Mouse (Mus musculus): ENCODE results near the gene Smoc1.

Smoc1 gene

DNA sequence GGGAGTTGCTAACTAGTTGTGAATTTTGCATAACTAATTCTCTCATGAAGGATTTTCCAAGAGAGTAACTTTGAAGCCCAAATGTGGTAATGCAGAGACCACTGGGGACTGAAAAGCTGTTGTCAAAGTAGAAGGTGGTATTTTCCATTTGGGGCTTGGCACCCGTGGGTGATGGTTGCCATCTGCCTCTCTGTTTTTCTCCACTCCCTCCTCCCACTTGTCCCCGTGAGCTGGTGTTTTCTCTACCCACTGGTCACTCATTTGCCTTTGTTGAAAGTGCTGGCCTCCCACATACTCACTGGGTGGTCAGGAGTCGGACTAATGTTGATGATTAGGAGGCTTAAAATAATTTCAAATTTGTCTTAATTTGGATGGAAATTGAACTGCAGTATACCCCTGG lies 104.1 kb downstream of the Smoc1 start:
- DNase-seq (ENCODE audit: low read depth, low spot score) = no peak

DNA sequence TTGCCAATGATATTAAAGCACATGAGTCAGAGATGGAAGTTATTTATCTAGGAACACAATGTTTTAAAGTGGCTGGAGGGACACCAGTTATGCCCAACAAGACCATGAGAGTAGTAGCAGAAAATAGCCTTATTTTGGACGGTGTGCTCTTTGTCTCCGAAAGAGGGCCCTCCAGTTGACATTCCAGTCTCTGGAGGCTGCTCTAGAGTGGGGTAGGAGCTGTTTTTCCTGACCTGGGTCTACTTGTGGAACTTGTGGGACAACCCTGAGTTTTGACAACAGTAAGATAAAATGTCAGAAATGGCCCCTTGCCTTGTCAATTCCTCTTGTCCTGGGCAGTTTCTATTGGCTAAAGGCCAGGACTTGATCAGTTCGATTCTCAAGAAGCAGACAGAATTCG lies 104.5 kb downstream of the Smoc1 start:
- DNase-seq (ENCODE audit: low read depth, low spot score) = no peak

DNA sequence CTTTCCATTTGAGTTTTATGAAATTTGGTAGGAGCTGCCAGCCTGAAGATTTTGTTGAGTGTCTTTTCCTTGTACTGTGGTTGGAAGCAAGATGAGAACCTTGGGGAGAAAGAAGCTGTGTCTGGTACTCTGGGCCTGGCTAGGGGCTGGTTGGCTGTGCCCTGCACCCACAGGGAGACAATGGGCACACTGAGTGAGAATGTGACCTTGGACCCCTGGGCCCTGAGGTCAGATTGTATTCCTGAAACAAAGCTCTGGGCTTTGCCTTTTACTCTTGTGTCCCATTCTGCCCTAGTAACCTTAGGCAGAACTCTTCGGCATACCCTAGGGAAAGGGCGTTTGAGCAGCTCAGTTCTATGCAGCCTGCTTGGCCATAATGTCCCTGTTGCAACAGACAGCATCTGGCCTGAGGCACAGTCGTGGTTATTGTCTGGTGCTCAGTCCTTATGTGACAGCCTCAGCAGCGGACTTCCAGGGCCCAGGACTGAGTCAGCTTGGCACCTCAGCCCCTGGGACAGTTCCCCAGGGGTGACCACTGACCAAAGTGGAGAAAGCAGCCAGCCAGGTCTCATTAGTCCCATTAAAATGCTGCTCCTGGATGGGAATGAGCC lies 106.6 kb downstream of the Smoc1 start:
- DNase-seq (ENCODE audit: low read depth, low spot score) = no peak

DNA sequence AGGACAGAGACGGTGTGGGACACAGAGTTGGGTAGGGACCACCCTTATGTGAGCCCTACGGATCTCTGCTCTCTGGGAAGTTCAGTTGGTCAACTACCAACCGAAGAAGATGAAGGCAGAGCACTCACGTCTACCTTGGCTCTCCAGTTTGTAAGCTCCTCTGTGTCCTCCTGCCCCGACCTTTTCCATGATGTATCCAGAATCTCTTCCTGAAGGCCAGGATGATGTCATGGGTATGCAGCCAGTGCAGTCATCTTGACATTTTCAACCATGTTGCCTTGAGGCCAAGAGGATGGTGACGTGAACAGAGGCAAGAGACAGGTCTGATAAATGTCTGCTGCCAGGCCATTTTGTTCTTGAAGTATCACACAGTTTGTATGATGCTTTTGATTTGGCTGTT lies 111.6 kb downstream of the Smoc1 start:
- no peak for DNase-seq (ENCODE audit: low read depth, low spot score)

DNA sequence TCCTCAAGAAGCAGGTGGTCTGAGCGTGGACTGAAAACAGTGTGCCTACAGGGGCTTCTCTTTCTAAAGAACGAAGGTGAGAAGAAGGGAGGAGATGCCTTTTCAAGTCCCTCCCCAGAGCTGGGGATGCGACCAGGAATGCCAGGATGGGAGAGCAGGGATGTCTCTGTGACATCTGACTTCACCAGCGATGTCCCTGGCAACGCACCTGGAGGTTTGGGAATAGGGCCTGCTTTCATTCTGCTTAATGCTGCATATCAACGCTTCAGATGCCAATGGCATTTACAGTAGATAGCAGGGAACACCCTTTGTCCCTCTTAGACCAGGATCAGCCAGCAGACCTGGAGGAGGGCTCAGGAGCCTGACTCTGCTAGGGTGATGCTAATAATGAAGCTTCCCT lies 112.9 kb downstream of the Smoc1 start:
- no peak for DNase-seq (ENCODE audit: low read depth, low spot score)

DNA sequence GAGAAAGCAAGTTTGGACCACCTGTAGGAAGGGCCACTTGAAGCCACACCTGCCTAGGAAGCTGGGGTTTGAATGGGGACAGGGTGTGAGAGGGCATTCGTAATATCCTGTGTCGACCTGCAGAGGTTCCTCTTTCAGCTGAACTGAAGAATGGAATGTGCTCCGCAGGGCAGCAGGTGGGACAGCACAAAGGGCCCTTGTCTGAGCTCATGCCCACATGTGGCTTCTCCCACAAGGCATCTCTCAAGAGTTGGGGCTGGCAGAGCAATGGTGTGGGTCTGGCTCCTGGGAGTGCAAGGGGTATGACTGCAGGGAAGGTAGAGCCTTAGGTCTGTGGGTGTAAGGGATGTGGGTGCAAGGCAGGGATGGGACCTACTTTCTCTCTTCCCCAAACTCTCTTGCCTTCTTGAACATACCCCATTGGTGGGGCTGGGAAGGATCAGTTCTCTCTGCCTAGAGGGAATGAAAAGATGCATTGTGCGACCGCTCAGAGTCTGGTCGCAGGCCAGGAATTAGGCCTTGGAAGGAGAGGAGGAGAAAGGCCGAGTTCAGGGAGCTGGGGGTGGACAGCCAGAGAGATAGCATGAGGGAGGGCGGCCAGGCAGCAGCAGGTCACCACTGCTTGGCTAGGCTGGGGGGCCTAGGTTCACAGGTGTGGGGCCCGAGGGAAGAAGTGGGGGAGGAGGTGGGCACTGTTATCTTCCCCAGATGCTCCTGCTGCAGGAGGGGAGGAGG lies 114.2 kb downstream of the Smoc1 start:
- DNase-seq (ENCODE audit: low read depth, low spot score) = no peak

DNA sequence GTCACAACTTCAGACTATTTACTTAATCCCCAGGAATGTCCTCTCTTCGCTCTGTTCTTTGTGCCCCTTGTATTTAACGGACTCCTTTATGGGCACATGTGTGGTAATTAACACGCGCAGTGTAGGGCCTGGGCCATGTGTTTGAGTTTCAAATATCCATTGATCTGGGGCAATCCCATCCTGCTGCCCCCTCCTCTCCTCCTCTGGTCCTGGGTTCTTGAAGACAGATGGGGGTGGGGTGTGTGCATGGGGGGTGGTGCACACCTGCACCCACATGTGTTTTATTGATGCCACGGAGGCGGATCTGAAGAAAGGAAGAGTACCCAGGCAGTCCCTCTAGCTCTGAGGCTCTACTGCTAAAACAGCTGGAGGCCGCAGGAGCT lies 114.7 kb downstream of the Smoc1 start:
- no peak for DNase-seq (ENCODE audit: low read depth, low spot score)

DNA sequence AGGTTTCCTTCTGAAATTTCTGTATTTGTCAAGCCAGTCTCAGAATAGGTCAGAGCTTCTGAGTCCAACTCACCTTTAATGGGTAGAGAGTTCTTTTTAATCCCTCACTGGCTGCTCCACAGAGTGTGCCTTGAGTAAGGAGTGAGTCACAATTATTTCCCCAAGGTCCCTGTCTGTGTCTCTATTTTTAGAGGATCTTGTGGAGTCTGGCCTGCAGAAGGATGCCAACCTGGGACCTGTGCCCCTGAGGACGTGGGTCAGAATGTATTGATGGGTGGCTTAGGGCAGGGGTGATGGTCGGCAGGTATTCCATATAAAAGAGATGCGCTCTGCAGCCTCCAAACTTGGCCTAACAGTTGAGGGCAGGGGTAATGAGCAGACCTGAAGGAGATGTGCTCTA lies 115.6 kb downstream of the Smoc1 start:
- no peak for DNase-seq (ENCODE audit: low read depth, low spot score)

DNA sequence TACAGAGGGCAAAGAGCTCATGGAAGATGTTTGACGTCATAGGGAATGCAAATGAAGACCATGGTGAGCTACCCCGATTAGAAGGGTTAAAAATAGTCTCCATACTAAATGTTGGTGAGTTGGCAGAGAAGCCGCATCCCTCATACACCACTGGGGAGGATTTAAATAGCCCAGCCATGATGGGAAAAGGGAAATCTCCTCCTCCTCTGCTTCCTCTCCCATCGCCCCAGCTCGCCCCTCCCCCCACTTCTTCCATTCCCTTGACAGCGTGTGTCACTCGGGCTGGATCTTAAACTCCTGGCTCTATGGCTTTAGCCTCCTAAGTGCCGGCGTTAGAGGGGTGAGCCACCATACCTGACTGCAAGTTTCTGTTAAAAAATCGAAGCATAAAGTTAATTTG lies 117.6 kb downstream of the Smoc1 start:
- DNase-seq (ENCODE audit: low read depth, low spot score) = no peak

DNA sequence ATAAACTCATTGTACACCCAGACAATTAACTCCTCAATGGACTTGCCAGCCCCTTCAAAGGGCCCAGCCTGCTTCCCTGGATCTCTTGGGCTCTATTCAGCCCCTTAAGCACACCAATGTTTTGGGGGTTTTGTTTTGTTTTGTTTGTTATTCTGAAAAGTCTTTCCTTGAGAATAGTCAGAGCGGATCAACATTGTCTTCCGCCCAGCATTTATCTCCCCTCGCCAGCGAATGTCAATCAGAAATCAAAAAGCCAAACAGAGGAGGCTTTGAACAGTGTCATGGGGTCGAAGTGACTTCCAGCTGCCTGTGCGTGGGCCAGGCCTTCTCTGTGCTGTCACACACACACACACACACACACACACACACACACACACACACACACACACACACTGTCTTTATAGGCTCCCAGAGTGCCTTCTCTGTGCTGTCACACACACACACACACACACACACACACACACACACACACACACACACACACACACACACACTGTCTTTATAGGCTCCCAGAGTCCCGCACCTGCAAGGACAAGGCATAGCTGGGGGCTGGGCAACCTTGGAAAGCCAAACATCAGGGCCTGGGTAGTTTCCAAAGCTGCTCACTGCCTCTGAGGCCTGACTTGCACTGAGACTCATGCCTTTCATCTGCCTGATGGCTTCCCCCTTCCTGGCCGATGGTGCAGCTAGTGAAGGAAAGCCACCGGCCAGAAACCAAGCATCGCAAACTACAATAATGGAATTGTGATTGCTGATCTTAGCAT lies 120.0 kb downstream of the Smoc1 start:
- DNase-seq (ENCODE audit: low read depth, low spot score) = no peak

DNA sequence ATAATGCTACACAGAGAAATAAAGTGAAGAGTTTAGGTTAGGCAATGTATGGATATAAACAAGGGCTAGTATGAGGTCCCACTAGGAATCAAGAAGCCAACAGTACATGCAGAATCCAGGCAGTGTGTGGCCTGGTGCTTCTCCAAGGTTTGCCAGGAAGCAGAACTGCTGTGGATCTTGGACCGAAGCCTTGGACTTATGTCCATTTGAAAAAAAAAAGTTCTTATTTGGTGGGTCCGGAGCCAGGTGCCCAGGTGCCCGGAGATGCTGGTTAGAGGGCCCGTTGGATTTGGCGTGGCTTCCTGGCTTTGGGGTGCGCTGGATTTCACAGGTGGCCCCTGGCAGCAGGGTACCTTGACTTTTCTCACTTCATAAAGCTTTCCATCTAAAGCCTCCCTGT lies 121.3 kb downstream of the Smoc1 start:
- no peak for DNase-seq (ENCODE audit: low read depth, low spot score)

DNA sequence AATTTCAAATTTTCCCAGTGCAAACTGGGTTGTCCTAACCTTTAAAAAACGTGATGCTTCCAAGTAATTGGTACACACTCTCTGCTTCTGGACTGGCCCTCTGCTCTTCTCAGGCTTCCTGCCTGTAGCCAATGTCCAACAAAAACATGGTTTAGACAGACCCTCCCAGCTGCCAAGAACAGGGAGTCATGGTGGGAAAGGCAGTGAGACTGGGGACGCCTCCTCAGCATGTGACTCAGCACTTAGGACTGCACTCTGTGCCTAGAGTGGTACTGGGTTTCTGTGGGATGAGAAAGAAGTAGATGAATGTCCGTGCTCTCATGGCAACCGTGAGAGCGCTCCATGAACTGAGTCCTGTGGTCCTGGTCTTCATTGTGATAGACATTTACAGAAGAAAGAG lies 124.3 kb downstream of the Smoc1 start:
- no peak for DNase-seq (ENCODE audit: low read depth, low spot score)

DNA sequence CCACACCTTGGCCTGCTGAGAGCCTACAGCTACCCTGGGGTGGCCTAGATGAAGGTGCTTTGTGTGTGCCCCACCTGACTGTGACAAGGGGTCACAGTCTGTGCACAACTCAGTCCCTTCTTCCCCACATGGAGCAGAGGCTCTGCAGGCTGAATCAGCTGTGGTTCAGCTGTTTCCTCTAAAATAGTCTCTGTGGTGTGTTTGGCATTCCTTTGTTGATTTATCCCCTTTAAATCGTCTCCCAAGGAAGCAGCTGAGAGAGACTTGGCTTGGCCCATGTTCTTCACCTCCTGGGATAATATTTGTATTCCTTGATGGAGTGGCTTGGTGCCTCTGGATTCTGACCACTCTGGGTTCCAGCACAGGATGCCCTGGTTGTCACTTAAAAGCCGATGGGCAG lies 125.5 kb downstream of the Smoc1 start:
- no peak for DNase-seq (ENCODE audit: low read depth, low spot score)

DNA sequence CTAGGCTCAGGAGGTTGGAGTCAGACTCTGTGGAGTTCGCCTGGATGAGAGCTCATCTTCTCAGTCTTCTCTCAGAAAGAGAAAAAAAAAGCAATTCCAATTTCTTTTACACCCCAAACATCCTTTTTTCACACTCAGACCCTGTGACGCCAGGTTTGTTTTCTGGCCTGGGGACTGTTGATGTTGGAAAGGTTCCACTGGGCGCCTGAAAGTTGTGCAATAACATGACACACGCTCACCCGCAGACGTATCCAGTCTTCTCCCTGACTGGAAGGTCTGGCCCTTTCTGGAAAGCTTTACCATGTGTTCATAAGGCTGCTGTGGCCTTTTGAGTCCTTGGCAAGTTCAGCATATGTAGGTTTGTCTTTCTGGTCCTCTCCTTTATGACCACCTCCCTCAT lies 129.1 kb downstream of the Smoc1 start:
- DNase-seq (ENCODE audit: low read depth, low spot score) = no peak

DNA sequence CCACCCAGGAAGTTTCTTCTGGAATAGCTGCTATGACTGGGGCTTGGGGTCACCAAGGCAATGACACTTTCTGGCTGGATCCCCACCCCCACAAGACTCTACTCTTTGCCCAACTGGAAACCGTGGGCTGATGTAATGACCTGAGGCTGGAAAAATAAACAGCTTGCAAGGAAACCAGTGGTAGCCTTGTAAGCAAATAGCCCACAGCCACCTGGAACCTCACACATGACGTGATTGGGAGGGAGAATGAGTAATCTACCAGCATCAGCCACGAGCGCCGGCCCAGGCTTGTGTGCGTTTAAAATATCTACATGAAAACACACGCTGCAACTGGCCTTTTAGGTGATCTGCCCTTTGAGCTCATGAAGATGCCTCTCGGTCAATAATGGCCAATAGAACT lies 130.2 kb downstream of the Smoc1 start:
- no peak for DNase-seq (ENCODE audit: low read depth, low spot score)

DNA sequence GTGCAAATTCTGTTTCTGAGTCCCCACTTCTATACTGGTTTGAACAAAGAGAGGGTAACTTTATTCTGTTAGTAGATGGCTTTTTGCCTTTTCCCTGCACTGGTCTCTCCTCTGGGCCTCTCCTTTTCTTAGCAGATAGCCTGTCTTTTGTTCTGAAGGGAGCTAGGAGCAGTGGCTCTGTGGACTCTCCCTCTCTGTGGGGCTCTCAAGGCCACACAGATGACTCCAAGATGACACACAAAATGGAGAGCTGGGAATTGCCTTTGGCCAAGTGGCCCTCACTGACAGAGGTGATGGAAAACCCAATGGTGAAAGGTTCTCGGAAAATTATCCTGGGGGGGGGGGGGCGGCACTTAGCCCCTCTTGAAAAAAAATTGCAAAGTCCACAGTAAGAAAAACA lies 133.3 kb downstream of the Smoc1 start:
- no peak for DNase-seq (ENCODE audit: low read depth, low spot score)

DNA sequence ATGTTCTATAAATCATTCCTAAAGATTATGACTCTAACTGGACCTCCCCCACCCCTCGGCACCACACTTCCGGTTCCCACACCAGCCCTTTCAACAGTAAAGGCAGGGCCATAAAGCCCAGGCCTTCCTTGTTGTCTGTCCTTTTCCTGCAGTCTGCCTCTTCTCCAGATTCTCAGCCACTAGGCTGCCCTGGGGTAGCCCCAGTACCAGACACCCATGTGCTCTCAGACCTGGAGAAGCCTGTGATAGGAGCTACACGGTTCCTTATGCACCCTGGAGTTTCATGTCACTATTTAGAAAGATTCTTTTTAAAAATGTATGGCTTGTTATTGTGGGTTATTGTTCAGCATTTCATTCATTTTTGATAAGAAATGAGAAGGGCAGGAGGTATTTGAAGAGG lies 133.8 kb downstream of the Smoc1 start:
- DNase-seq (ENCODE audit: low read depth, low spot score) = no peak

DNA sequence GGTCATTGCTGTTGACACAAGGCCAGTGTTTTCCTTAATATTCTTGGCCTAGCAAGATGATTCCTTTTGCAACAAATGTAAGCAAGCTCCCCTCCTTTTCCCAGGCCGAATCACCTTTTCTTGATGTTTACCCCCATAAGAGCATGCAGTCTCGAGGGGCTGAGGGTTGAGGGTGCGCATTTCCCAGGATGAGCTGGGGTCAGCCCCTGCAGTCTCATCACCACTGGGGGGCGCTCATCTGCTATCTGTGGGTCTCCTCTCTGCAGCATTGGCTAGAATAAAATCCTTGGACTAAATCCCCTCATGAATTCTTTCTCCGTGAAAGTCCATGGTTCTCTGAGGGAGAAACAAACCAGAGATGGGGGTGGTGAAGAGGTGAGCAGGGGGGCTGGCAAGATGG lies 134.2 kb downstream of the Smoc1 start:
- no peak for DNase-seq (ENCODE audit: low read depth, low spot score)

DNA sequence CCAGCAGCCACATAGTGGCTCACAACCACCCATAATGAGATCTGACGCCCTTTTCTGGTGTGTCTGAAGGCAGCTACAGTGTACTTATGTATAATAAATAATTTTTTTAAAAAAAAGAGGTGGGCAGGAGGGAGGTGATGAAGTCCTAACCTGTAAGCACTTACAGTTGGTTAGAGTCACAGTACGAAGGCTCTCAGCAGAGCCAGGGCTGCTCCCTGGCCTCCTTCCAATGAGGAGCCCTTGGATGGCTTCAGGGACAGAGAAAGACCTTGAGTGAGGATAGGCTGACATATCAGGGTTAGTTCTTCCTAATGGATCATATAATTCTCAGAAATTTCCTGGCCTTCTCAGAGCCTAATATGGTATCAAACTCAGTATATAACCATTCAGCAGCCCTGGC lies 134.7 kb downstream of the Smoc1 start:
- DNase-seq (ENCODE audit: low read depth, low spot score) = no peak

DNA sequence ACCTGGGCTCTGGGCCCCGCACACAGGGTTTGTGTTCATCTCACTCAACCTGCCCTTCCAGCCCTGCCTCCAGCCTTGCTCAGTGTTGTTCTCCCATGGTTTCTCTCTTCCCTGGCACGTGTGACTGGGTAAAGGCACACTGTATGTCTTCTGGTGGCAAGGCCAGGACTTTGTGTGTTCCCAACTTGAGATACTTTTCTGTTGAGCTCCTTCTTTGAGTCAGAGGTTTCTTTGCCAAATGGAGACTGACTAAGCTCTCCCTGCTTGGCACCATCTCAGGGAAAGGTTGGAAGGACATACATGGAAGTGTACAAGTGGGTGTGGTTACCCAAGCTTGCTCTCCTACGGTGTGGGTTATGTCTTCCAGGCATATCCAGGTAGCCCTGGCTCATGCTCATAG lies 136.5 kb downstream of the Smoc1 start:
- no peak for DNase-seq (ENCODE audit: low read depth, low spot score)

DNA sequence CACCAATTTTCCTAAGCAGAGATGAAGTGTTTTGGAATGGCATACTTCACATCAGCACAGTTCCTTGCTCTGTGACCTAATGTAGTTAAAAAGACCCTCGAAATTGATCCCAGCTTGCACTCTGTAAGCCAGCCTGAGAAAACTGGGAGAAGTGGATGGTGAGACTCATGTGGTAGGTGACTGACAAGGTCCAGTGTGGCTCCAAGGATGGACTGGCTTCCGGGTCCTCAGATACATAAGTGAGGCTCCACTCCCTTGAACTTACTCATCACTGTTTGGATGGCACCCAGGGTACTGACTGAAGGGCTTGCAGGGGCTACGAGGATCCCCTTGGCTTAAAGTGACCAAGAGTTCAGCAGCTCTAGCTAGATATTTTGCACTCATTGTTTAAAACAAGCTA lies 137.0 kb downstream of the Smoc1 start:
- no peak for DNase-seq (ENCODE audit: low read depth, low spot score)

DNA sequence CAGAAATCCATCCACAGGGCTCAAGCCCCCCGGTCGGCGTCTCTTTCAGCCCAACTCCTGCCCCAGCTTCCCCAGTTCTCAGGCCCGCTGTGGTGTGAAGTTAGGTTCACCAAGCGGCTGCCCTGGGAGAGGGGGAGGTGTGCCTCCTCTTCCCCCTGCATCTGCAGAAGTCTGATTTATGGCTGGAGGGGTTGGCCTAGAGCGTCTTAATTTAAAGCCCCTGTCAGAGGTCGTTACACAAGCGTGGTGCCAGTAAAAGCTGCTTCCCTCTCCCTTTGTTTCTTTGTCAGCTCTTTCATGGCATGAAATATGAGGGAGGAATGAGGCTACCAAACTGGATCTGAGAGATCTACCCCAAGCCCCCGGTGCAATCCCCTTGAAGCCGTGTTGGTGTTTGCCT lies 139.5 kb downstream of the Smoc1 start:
- no peak for DNase-seq (ENCODE audit: low read depth, low spot score)

DNA sequence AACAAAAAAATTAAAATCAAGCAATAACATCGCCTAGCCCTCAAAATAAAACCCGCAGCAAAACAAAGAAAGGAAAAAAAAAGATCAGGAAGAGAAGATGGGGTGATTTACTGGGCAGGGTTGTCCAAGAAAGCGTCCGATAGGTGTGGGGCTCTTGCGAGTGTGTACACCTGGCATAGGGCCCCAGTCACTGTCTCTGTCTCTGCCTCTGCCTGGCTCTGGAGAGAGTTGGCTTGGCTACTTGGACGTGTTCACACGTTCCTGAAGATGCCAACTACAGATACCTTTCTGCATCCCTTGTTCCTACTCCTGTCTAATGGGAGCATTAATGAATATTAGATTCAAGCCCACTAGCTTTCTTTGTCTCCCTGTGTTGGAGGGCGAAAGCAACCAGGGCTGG lies 140.0 kb downstream of the Smoc1 start:
- DNase-seq (ENCODE audit: low read depth, low spot score) = no peak
